Mouse (Mus musculus) heart, postnatal 0 days (tissue): Measurements from ENCODE around the gene Napa. TPM values are rescaled to one million over a fixed set of nuclear protein-coding genes. Genes with fewer than 3 reads are reported as not detected.

Source experiments
- ATAC-seq: fragments of 200-750 bp; cut with Nextera tagmentation; 2 replicates; pipeline ENCODE4 v1.8.0; 2017; ENCODE audit warnings: low read depth, moderate number of reproducible peaks, moderate library complexity; ENCODE audit not compliant: insufficient read depth
- DNase-seq: peaks from one replicate; pipeline ENCODE4 v3.0.0-alpha.2; 2016; ENCODE audit warnings: low spot score
- H3K27ac ChIP-seq: fragments of 300-500 bp; sonication (generic); 2 replicates; pipeline ENCODE4 v1.5.1; 2014; ENCODE audit warnings: low read depth, mild to moderate bottlenecking
- H3K27me3 ChIP-seq: fragments of 300-500 bp; sonication (generic); 2 replicates; pipeline ENCODE4 v1.6.1; 2014; ENCODE audit warnings: low read length, mixed read lengths; ENCODE audit not compliant: control insufficient read depth, insufficient read depth
- H3K36me3 ChIP-seq: fragments of 300-500 bp; sonication (generic); replicated peaks from 2 replicates; pipeline ENCODE4 v1.6.1; 2014; ENCODE audit warnings: low read length, mixed read lengths; ENCODE audit not compliant: control insufficient read depth, insufficient read depth
- H3K4me1 ChIP-seq: fragments of 300-500 bp; sonication (generic); 2 replicates; pipeline ENCODE4 v1.6.1; 2014; ENCODE audit warnings: antibody characterized with exemption; ENCODE audit not compliant: control insufficient read depth, insufficient read depth
- H3K4me2 ChIP-seq: fragments of 300-500 bp; sonication (generic); 2 replicates; pipeline ENCODE4 v1.6.1; 2014; ENCODE audit warnings: low read depth, mild to moderate bottlenecking, low read length, moderate library complexity
- H3K4me3 ChIP-seq: fragments of 300-500 bp; sonication (generic); 2 replicates; pipeline ENCODE4 v1.5.1; 2014; ENCODE audit warnings: low read depth, low read length
- H3K9ac ChIP-seq: fragments of 300-500 bp; sonication (generic); replicated peaks from 2 replicates; pipeline ENCODE4 v1.6.1; 2014; ENCODE audit warnings: low read depth, low read length, mixed read lengths
- H3K9me3 ChIP-seq: fragments of 300-500 bp; sonication (generic); replicated peaks from 2 replicates; pipeline ENCODE4 v1.6.1; 2016; ENCODE audit warnings: low read length; ENCODE audit not compliant: control insufficient read depth
- CTCF ChIP-seq: IDR thresholded peaks from 2 replicates; pipeline ENCODE4 v1.5.1; 2016; ENCODE audit warnings: antibody characterized with exemption, control low read depth, low read depth
- EP300 ChIP-seq: IDR thresholded peaks from 2 replicates; pipeline ENCODE4 v1.6.1; 2016; ENCODE audit warnings: antibody characterized with exemption, low read depth
- WGBS: fragments of 180-500 bp; shearing (Covaris S2); extraction: QIAGEN DNeasy Blood & Tissue Kit; methylation state at CpG from one replicate; pipeline ENCODE4 v1.1.7; 2014; 5-methylcytosine and 5-hydroxymethylcytosine counted together
- polyA plus RNA-seq: library from polyadenylated mRNA; unstranded; fragments of >200 nt; fragmentation: Nextera tagmentation; extraction: Ambion mirVana; gene quantifications from 2 replicates; pipeline ENCODE4 v1.2.1, GENCODE M21; 2015
- total RNA-seq: library from RNA; depleted of rRNA; stranded (reverse); fragments of >200 nt; gene quantifications from 2 replicates; pipeline ENCODE4 v1.2.3, GENCODE M21; 2014; ENCODE audit warnings: low replicate concordance; rRNA removed

Gene Napa
- total and polyA plus RNA-seq, 2 experiments from 2014 or later: 144 to 259 TPM

- ATAC-seq: peak; percentile 75
Observed at GRCm38 (mm10) chr7:16156105-16156714, 58.0 kb downstream of the Napa start.

GRCm38 (mm10) chr7:16158735-16159134 lies 60.5 kb downstream of the Napa start:
- Histone ChIP-seq H3K27ac (no peak overlapping the region), H3K36me3 (no peaks in the 10 kb centered on the region), H3K4me2 (0 out of 2 replicates have a peak overlapping the region, but pooled peaks have one; percentile 23), H3K9me3 (no peaks in the 10 kb centered on the region), H3K4me1 (peaks cover 4% of the 10 kb centered on the region; the same call in 1 of the 2 replicates), H3K27me3 (0 out of 2 replicates have a peak, but pooled peaks cover 11% of the 10 kb centered on the region), H3K9ac (no peak overlapping the region), H3K4me3 (no peak overlapping the region)
- TF ChIP-seq EP300: no peak
- TF ChIP-seq CTCF: no peak
- DNase-seq (no peak), ATAC-seq (no peak)
- 11% methylated on average over 36 of the region's 39 CpGs for WGBS

More at GRCm38 (mm10) chr7:16156105-16156714, 58.0 kb downstream of the Napa start:
- Histone ChIP-seq H3K27ac (peak overlapping the region; percentile 57), H3K4me2 (no peak overlapping the region), H3K9me3 (no peaks in the 10 kb centered on the region), H3K9ac (no peak overlapping the region), H3K4me3 (no peak overlapping the region), H3K36me3 (no peaks in the 10 kb centered on the region), H3K4me1 (peaks cover 4% of the 10 kb centered on the region; the same call in 1 of the 2 replicates), H3K27me3 (0 out of 2 replicates have a peak, but pooled peaks cover 11% of the 10 kb centered on the region)
- DNase-seq: peak; percentile 62
- WGBS: 23% methylated on average over 8 of the region's 8 CpGs
- TF ChIP-seq CTCF (no peak), EP300 (no peak)

- Histone ChIP-seq H3K4me3 (no peak overlapping the region), H3K9ac (no peak overlapping the region), H3K9me3 (no peaks in the 10 kb centered on the region), H3K27me3 (0 out of 2 replicates have a peak, but pooled peaks cover 11% of the 10 kb centered on the region), H3K4me2 (no peak overlapping the region), H3K4me1 (peaks cover 1% of the 10 kb centered on the region; the same call in 1 of the 2 replicates), H3K27ac (no peak overlapping the region), H3K36me3 (no peaks in the 10 kb centered on the region)
- TF ChIP-seq CTCF: no peak
- TF ChIP-seq EP300: no peak
- ATAC-seq (no peak), DNase-seq (no peak)
- 70% methylated on average over 3 of the region's 3 CpGs for WGBS
Observed at GRCm38 (mm10) chr7:16160702-16161101, 62.4 kb downstream of the Napa start.

GRCm38 (mm10) chr7:16161302-16161701 lies 63.0 kb downstream of the Napa start:
- Histone ChIP-seq H3K9me3 (no peaks in the 10 kb centered on the region), H3K36me3 (no peaks in the 10 kb centered on the region), H3K4me1 (no peaks in the 10 kb centered on the region), H3K27ac (no peak overlapping the region), H3K27me3 (0 out of 2 replicates have a peak, but pooled peaks cover 11% of the 10 kb centered on the region), H3K9ac (no peak overlapping the region), H3K4me2 (no peak overlapping the region), H3K4me3 (no peak overlapping the region)
- ATAC-seq (no peak), DNase-seq (no peak)
- TF ChIP-seq EP300 (no peak), CTCF (no peak)
- WGBS: 88% methylated on average over 9 of the region's 9 CpGs

GRCm38 (mm10) chr7:16162036-16162435 lies 63.8 kb downstream of the Napa start:
- no peak for DNase-seq
- no peaks in the 10 kb centered on the region for H3K36me3 ChIP-seq
- no peak overlapping the region for H3K9ac ChIP-seq
- no peak overlapping the region for H3K27ac ChIP-seq
- H3K4me2 ChIP-seq: no peak overlapping the region
- 58% methylated on average over 7 of the region's 7 CpGs for WGBS
- no peaks in the 10 kb centered on the region for H3K9me3 ChIP-seq
- H3K4me3 ChIP-seq: no peak overlapping the region
- no peaks in the 10 kb centered on the region for H3K4me1 ChIP-seq
- 0 out of 2 replicates have a peak, but pooled peaks cover 11% of the 10 kb centered on the region for H3K27me3 ChIP-seq
- TF ChIP-seq CTCF (no peak), EP300 (no peak)
- ATAC-seq: no peak

Other genes starting within 250 kb of the Napa start
- gene Crx, start 218.5 kb upstream of the Napa start, total RNA-seq: not detected in 2 replicates
- gene Crx, start 218.5 kb upstream of the Napa start, polyA plus RNA-seq: not detected in 2 replicates
- not detected in 2 replicates for gene Crxos, start 215.8 kb upstream of the Napa start, total RNA-seq
- not detected in 2 replicates for gene Crxos, start 215.8 kb upstream of the Napa start, polyA plus RNA-seq
- 292 and 404 TPM in 2 replicates for gene Selenow, start 176.1 kb upstream of the Napa start, total RNA-seq
- gene Selenow, start 176.1 kb upstream of the Napa start, polyA plus RNA-seq: 632 and 642 TPM in 2 replicates
- 81.6 and 102 TPM in 2 replicates for gene Nop53, start 152.4 kb upstream of the Napa start, total RNA-seq
- 120 and 128 TPM in 2 replicates for gene Nop53, start 152.4 kb upstream of the Napa start, polyA plus RNA-seq
- gene Ehd2, start 130.9 kb upstream of the Napa start, total RNA-seq: 66.7 and 80.0 TPM in 2 replicates
- 47.5 and 48.7 TPM in 2 replicates for gene Ehd2, start 130.9 kb upstream of the Napa start, polyA plus RNA-seq
- 2.6 and 7.2 TPM in 2 replicates for gene Bicra, start 50.5 kb upstream of the Napa start, total RNA-seq
- 2.0 and 2.4 TPM in 2 replicates for gene Bicra, start 50.5 kb upstream of the Napa start, polyA plus RNA-seq
- gene Zfp541, start 36.6 kb upstream of the Napa start, total RNA-seq: 0.54 TPM in 1 of 2 replicates, not detected in the other
- gene Zfp541, start 36.6 kb upstream of the Napa start, polyA plus RNA-seq: not detected in 2 replicates
- 40.1 and 45.1 TPM in 2 replicates for gene Kptn, start 21.4 kb downstream of the Napa start, total RNA-seq
- 26.2 and 27.1 TPM in 2 replicates for gene Kptn, start 21.4 kb downstream of the Napa start, polyA plus RNA-seq
- gene Slc8a2, start 31.4 kb downstream of the Napa start, total RNA-seq: 0.57 and 1.2 TPM in 2 replicates
- gene Slc8a2, start 31.4 kb downstream of the Napa start, polyA plus RNA-seq: 0.03 and 0.05 TPM in 2 replicates
- 8.1 and 9.3 TPM in 2 replicates for gene Meis3, start 76.6 kb downstream of the Napa start, total RNA-seq
- 7.7 and 9.1 TPM in 2 replicates for gene Meis3, start 76.6 kb downstream of the Napa start, polyA plus RNA-seq
- 16.7 and 19.8 TPM in 2 replicates for gene Dhx34, start 123.6 kb downstream of the Napa start, total RNA-seq
- 6.1 and 7.2 TPM in 2 replicates for gene Dhx34, start 123.6 kb downstream of the Napa start, polyA plus RNA-seq
- 0.04 and 0.65 TPM in 2 replicates for gene C5ar2, start 145.7 kb downstream of the Napa start, total RNA-seq
- 0.60 and 0.67 TPM in 2 replicates for gene C5ar2, start 145.7 kb downstream of the Napa start, polyA plus RNA-seq
- 2.0 and 3.3 TPM in 2 replicates for gene C5ar1, start 161.1 kb downstream of the Napa start, total RNA-seq
- 1.9 and 2.2 TPM in 2 replicates for gene C5ar1, start 161.1 kb downstream of the Napa start, polyA plus RNA-seq
- gene Inafm1, start 175.2 kb downstream of the Napa start, total RNA-seq: 9.8 and 10.7 TPM in 2 replicates
- 7.7 and 9.6 TPM in 2 replicates for gene Inafm1, start 175.2 kb downstream of the Napa start, polyA plus RNA-seq
- gene Ccdc9, start 188.3 kb downstream of the Napa start, total RNA-seq: 5.7 and 43.7 TPM in 2 replicates
- 4.7 and 7.2 TPM in 2 replicates for gene Ccdc9, start 188.3 kb downstream of the Napa start, polyA plus RNA-seq
- 7.3 and 14.6 TPM in 2 replicates for gene Bbc3, start 209.9 kb downstream of the Napa start, total RNA-seq
- gene Bbc3, start 209.9 kb downstream of the Napa start, polyA plus RNA-seq: 5.6 and 6.6 TPM in 2 replicates